Mouse (Mus musculus): Measurements from ENCODE around the gene Sema6b. TPM values are rescaled to one million over a fixed set of nuclear protein-coding genes. Genes with fewer than 3 reads are reported as not detected.
A peak's percentile ranks its signal among the peaks of the same experiment; 100 is the strongest.

Gene Sema6b
- polyA plus RNA-seq, 1 experiment, result 0.81 TPM

GRCm38 (mm10) chr17:56077523-56077922, 62.6 kb downstream of the Sema6b start:
- peaks cover 8% of the 10 kb centered on the region for H3K36me3 ChIP-seq (ENCODE audit: control insufficient read depth, insufficient read depth)
- peaks cover 23% of the 10 kb centered on the region for H3K79me3 ChIP-seq (ENCODE audit: low read depth)
- H3K79me2 ChIP-seq (ENCODE audit: control insufficient read depth, insufficient read depth), result peaks cover 35% of the 10 kb centered on the region
- no peak overlapping the region for H3ac ChIP-seq (ENCODE audit: control insufficient read depth, insufficient read length, low read depth)
- TF ChIP-seq USF1 (IDR thresholded peaks at IDR 0.05; ENCODE audit: low read depth) (no peak), MYOD1 (IDR thresholded peaks at IDR 0.05; ENCODE audit: control insufficient read depth, insufficient read length, low read depth) (no peak)
- no peak overlapping the region for H3K4me3 ChIP-seq (ENCODE audit: insufficient read depth, poor library complexity, severe bottlenecking)
- H3K27me3 ChIP-seq (ENCODE audit: control insufficient read depth, insufficient read depth, insufficient read length), result no peaks in the 10 kb centered on the region

GRCm38 (mm10) chr17:56074827-56075208, 65.3 kb downstream of the Sema6b start, which contains the start of gene Ubxn6:
Gene Ubxn6, minus strand, starts transcription at chr17:56075028.
- H3ac ChIP-seq (ENCODE audit: control insufficient read depth, insufficient read length, low read depth), result peak within 1 kb of the TSS; percentile 51
- peaks cover 8% of the 10 kb centered on the region for H3K79me2 ChIP-seq (ENCODE audit: control insufficient read depth, insufficient read depth)
- H3K4me3 ChIP-seq (ENCODE audit: insufficient read depth, poor library complexity, severe bottlenecking), result peak within 1 kb of the TSS; percentile 79
- H3K36me3 ChIP-seq (ENCODE audit: control insufficient read depth, insufficient read depth), result peaks cover under 1% of the 10 kb centered on the region
- no peaks in the 10 kb centered on the region for H3K79me3 ChIP-seq (ENCODE audit: low read depth)
- TF ChIP-seq CTCF (IDR thresholded peaks at IDR 0.05; ENCODE audit: control insufficient read depth, insufficient read depth, insufficient read length) (no peak), MYOG (IDR thresholded peaks at IDR 0.05; ENCODE audit: control insufficient read depth, extremely low read depth, insufficient read length) (no peak), MYOD1 (IDR thresholded peaks at IDR 0.05; ENCODE audit: control insufficient read depth, insufficient read length, low read depth) (no peak), CEBPB (IDR thresholded peaks at IDR 0.05; ENCODE audit: low read depth) (no peak), FOSL1 (IDR thresholded peaks at IDR 0.05; ENCODE audit: insufficient read depth, low read length, poor library complexity, severe bottlenecking) (no peak), MAX (IDR thresholded peaks at IDR 0.05) (peak; percentile 82), USF1 (IDR thresholded peaks at IDR 0.05; ENCODE audit: low read depth) (peak; percentile 86)
- no peaks in the 10 kb centered on the region for H3K27me3 ChIP-seq (ENCODE audit: control insufficient read depth, insufficient read depth, insufficient read length)

DNA sequence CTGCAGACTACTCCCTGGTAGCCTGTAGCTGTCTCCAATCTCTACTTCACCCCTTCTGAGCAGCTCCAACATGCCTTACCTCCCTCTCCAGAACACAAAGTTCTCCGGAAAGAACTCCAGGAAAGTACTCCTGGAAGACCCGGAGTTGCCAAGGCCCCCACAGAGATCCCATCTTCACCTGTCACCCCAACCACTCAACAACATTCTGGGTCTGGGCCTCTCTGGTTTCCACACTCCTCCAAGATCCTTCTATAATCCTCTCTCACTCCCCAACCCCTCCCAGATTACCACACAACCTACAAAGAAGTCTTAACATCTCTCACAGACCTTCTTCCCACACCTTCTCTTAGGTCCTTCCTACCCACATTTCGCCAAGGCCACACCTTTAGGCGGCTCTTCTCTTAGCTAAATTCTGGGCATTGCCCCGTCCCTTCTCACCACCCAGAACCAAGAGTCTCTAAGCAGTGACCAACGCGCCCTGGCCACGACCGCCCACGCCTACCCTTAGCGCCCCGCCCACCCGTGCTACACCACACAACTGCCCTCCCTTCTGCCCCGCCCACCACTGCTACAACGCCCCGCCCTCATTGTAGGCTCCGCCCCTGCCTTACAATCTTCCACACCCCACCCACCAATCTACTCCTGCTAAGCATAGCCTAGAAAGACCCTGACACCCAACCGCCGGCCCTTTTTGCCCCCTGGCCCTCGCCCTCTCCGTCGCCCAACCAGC, 65.9 kb downstream of the Sema6b start:
- no peaks in the 10 kb centered on the region for H3K27me3 ChIP-seq (ENCODE audit: control insufficient read depth, insufficient read depth, insufficient read length)
- peak overlapping the region; percentile 79 for H3K4me3 ChIP-seq (ENCODE audit: insufficient read depth, poor library complexity, severe bottlenecking)
- H3K79me2 ChIP-seq (ENCODE audit: control insufficient read depth, insufficient read depth), result peaks cover 6% of the 10 kb centered on the region
- TF ChIP-seq MAX (IDR thresholded peaks at IDR 0.05), result no peak
- no peak for TF ChIP-seq CEBPB (IDR thresholded peaks at IDR 0.05; ENCODE audit: low read depth)
- no peak for TF ChIP-seq USF1 (IDR thresholded peaks at IDR 0.05; ENCODE audit: low read depth)
- TF ChIP-seq MYOG (IDR thresholded peaks at IDR 0.05; ENCODE audit: control insufficient read depth, extremely low read depth, insufficient read length), result no peak
- no peak for TF ChIP-seq MYOD1 (IDR thresholded peaks at IDR 0.05; ENCODE audit: control insufficient read depth, insufficient read length, low read depth)
- no peak for TF ChIP-seq FOSL1 (IDR thresholded peaks at IDR 0.05; ENCODE audit: insufficient read depth, low read length, poor library complexity, severe bottlenecking)
- no peak for TF ChIP-seq CTCF (IDR thresholded peaks at IDR 0.05; ENCODE audit: control insufficient read depth, insufficient read depth, insufficient read length)
- no peaks in the 10 kb centered on the region for H3K79me3 ChIP-seq (ENCODE audit: low read depth)
- H3K36me3 ChIP-seq (ENCODE audit: control insufficient read depth, insufficient read depth), result peaks cover 7% of the 10 kb centered on the region
- peak overlapping the region; percentile 51 for H3ac ChIP-seq (ENCODE audit: control insufficient read depth, insufficient read length, low read depth)

Small RNAs within 50 kb of the gene (microRNA-seq; reads per million reads assigned to microRNA genes)
- not detected for gene Gm44397 (ENCODE audit: borderline microRNAs expressed)

Other genes starting within 250 kb of the Sema6b start
- 1.5 TPM for gene Zfp959, start 248.2 kb downstream of the Sema6b start, polyA plus RNA-seq (2012; fragmentation: generic; extraction: Trizol)
- 0.68 TPM for gene Zfp119b, start 190.8 kb downstream of the Sema6b start, polyA plus RNA-seq (2012; fragmentation: generic; extraction: Trizol)
- gene Ebi3, start 187.7 kb downstream of the Sema6b start, polyA plus RNA-seq (2012; fragmentation: generic; extraction: Trizol), result not detected
- gene Yju2, start 181.2 kb downstream of the Sema6b start, polyA plus RNA-seq (2012; fragmentation: generic; extraction: Trizol), result 15.1 TPM
- not detected for gene Shd, start 169.9 kb downstream of the Sema6b start, polyA plus RNA-seq (2012; fragmentation: generic; extraction: Trizol)
- 1.2 TPM for gene Fsd1, start 153.8 kb downstream of the Sema6b start, polyA plus RNA-seq (2012; fragmentation: generic; extraction: Trizol)
- gene Stap2, start 134.8 kb downstream of the Sema6b start, polyA plus RNA-seq (2012; fragmentation: generic; extraction: Trizol), result 0.48 TPM
- 55.4 TPM for gene Mpnd, start 134.6 kb downstream of the Sema6b start, polyA plus RNA-seq (2012; fragmentation: generic; extraction: Trizol)
- 83.9 TPM for gene Sh3gl1, start 103.7 kb downstream of the Sema6b start, polyA plus RNA-seq (2012; fragmentation: generic; extraction: Trizol)
- 39.9 TPM for gene Chaf1a, start 99.9 kb downstream of the Sema6b start, polyA plus RNA-seq (2012; fragmentation: generic; extraction: Trizol)
- gene Ubxn6, start 65.3 kb downstream of the Sema6b start, polyA plus RNA-seq (2012; fragmentation: generic; extraction: Trizol), result 40.4 TPM
- 64.5 TPM for gene Hdgfl2, start 60.7 kb downstream of the Sema6b start, polyA plus RNA-seq (2012; fragmentation: generic; extraction: Trizol)
- gene Plin4, start 30.5 kb downstream of the Sema6b start, polyA plus RNA-seq (2012; fragmentation: generic; extraction: Trizol), result 3.2 TPM
- gene Plin5, start 22.7 kb downstream of the Sema6b start, polyA plus RNA-seq (2012; fragmentation: generic; extraction: Trizol), result 0.08 TPM
- gene Lrg1, start 18.3 kb downstream of the Sema6b start, polyA plus RNA-seq (2012; fragmentation: generic; extraction: Trizol), result 0.02 TPM
- gene Tnfaip8l1, start 22.1 kb upstream of the Sema6b start, polyA plus RNA-seq (2012; fragmentation: generic; extraction: Trizol), result 2.3 TPM
- gene Mydgf, start 43.6 kb upstream of the Sema6b start, polyA plus RNA-seq (2012; fragmentation: generic; extraction: Trizol), result 106 TPM
- 51.8 TPM for gene Dpp9, start 78.6 kb upstream of the Sema6b start, polyA plus RNA-seq (2012; fragmentation: generic; extraction: Trizol)
- gene Fem1a, start 116.5 kb upstream of the Sema6b start, polyA plus RNA-seq (2012; fragmentation: generic; extraction: Trizol), result 18.1 TPM
- gene Ticam1, start 136.4 kb upstream of the Sema6b start, polyA plus RNA-seq (2012; fragmentation: generic; extraction: Trizol), result 5.8 TPM
- 27.5 TPM for gene Plin3, start 152.5 kb upstream of the Sema6b start, polyA plus RNA-seq (2012; fragmentation: generic; extraction: Trizol)
- gene Arrdc5, start 159.9 kb upstream of the Sema6b start, polyA plus RNA-seq (2012; fragmentation: generic; extraction: Trizol), result not detected
- 93.0 TPM for gene Uhrf1, start 163.0 kb upstream of the Sema6b start, polyA plus RNA-seq (2012; fragmentation: generic; extraction: Trizol)
- gene Kdm4b, start 185.7 kb upstream of the Sema6b start, polyA plus RNA-seq (2012; fragmentation: generic; extraction: Trizol), result 10.1 TPM

Data from C2C12 (cell line).